Mouse (Mus musculus) frontal cortex, adult 2 months (tissue): ENCODE data around the gene Irgc1. TPM values are rescaled to one million over a fixed set of nuclear protein-coding genes. Genes with fewer than 3 reads are reported as not detected.

Experiments used
- DNase-seq, 2 experiments: peaks; one replicate each; pipeline ENCODE4 v3.0.0; 2022; ENCODE audit warnings: low spot score in 1 of 2; ENCODE audit errors: extremely low spot score in 1 of 2
- polyA plus RNA-seq: library from polyadenylated mRNA; depleted of rRNA; stranded (reverse); fragments of >200 nt; gene quantifications from 2 replicates; pipeline ENCODE4 v1.2.3, GENCODE M21; 2012

Irgc1 gene
- polyA plus RNA-seq, 1 experiment = 0.68 TPM

- DNase-seq = peak in 1 of 2 experiments; percentile 24
Measured at GRCm38 (mm10) chr7:24439191-24439590, 12.9 kb downstream of the Irgc1 start.

- DNase-seq = peak; percentile 74 to 77
Measured at GRCm38 (mm10) chr7:24437981-24438380, 14.1 kb downstream of the Irgc1 start.

- DNase-seq = no peak
Measured at GRCm38 (mm10) chr7:24435305-24435704, 16.8 kb downstream of the Irgc1 start.

GRCm38 (mm10) chr7:24431713-24432112 is 20.4 kb downstream of the Irgc1 start:
- peak in 1 of 2 experiments; percentile 44 for DNase-seq

GRCm38 (mm10) chr7:24430551-24431345 is 21.3 kb downstream of the Irgc1 start:
- DNase-seq = no peak

GRCm38 (mm10) chr7:24429413-24430112 is 22.5 kb downstream of the Irgc1 start:
- DNase-seq = peak; percentile 81 to 92

- DNase-seq = no peak
Measured at GRCm38 (mm10) chr7:24428725-24429124, 23.4 kb downstream of the Irgc1 start.

GRCm38 (mm10) chr7:24427168-24427567 is 24.9 kb downstream of the Irgc1 start:
- DNase-seq = no peak

GRCm38 (mm10) chr7:24425919-24426318 is 26.2 kb downstream of the Irgc1 start:
- no peak for DNase-seq

GRCm38 (mm10) chr7:24423956-24424732 is 28.0 kb downstream of the Irgc1 start:
- DNase-seq = no peak

GRCm38 (mm10) chr7:24423107-24423763 is 28.9 kb downstream of the Irgc1 start:
- DNase-seq = no peak

GRCm38 (mm10) chr7:24422251-24422650 is 29.8 kb downstream of the Irgc1 start:
- DNase-seq = no peak

- DNase-seq = no peak
Measured at GRCm38 (mm10) chr7:24421648-24422047, 30.4 kb downstream of the Irgc1 start.

- DNase-seq = peak in 1 of 2 experiments; percentile 17
Measured at GRCm38 (mm10) chr7:24419579-24419978, 32.5 kb downstream of the Irgc1 start.

- DNase-seq = no peak
Measured at GRCm38 (mm10) chr7:24415261-24415660, 36.8 kb downstream of the Irgc1 start.

- no peak for DNase-seq
Measured at GRCm38 (mm10) chr7:24413630-24414029, 38.5 kb downstream of the Irgc1 start.

GRCm38 (mm10) chr7:24410831-24411230 is 41.3 kb downstream of the Irgc1 start:
- DNase-seq = no peak

GRCm38 (mm10) chr7:24410123-24410522 is 42.0 kb downstream of the Irgc1 start:
- no peak for DNase-seq

GRCm38 (mm10) chr7:24408186-24408585 is 43.9 kb downstream of the Irgc1 start:
- no peak for DNase-seq

GRCm38 (mm10) chr7:24406528-24407344 is 45.4 kb downstream of the Irgc1 start:
- DNase-seq = peak in 1 of 2 experiments; percentile 82
